Mouse (Mus musculus) common myeloid progenitor, adult 5-6 weeks (primary cell): Measurements from ENCODE around the gene Gpsm3. TPM values are rescaled to one million over a fixed set of nuclear protein-coding genes. Genes with fewer than 3 reads are reported as not detected.

Source experiments
- ATAC-seq: replicated peaks from 2 replicates; pipeline ENCODE4 v1.8.0; 2016; ENCODE audit warnings: low read depth, mild to moderate bottlenecking, moderate TSS enrichment, inconsistent platforms; ENCODE audit not compliant: poor library complexity, severe bottlenecking
- total RNA-seq: library from RNA; stranded (forward); fragments of 200-1000, 187-1606 nt; gene quantifications from 2 replicates; pipeline ENCODE4 v1.2.3, GENCODE M21; 2017

Gpsm3 gene
- total RNA-seq, 1 experiment from 2014 or later: 22.4 TPM

GRCm38 (mm10) chr17:34599891-34600290 is 10.3 kb downstream of the Gpsm3 start:
- no peak for ATAC-seq

- ATAC-seq: no peak
Measured at GRCm38 (mm10) chr17:34601796-34602195, 12.2 kb downstream of the Gpsm3 start.

GRCm38 (mm10) chr17:34603375-34604060 is 13.9 kb downstream of the Gpsm3 start, which contains the start of gene Rnf5:
Gene Rnf5 (minus strand): TSS chr17:34603690.
- ATAC-seq: peak; percentile 70

- ATAC-seq: peak; percentile 72
Measured at GRCm38 (mm10) chr17:34604061-34604508, 14.5 kb downstream of the Gpsm3 start, which contains the start of gene Agpat1. Gene Agpat1 (plus strand): TSS chr17:34604262.

GRCm38 (mm10) chr17:34604511-34605237 is 15.1 kb downstream of the Gpsm3 start:
- no peak for ATAC-seq

GRCm38 (mm10) chr17:34605609-34606008 is 16.0 kb downstream of the Gpsm3 start:
- peak; percentile 29 for ATAC-seq

GRCm38 (mm10) chr17:34606186-34607039 is 16.8 kb downstream of the Gpsm3 start:
- no peak for ATAC-seq

- no peak for ATAC-seq
Measured at GRCm38 (mm10) chr17:34607997-34608396, 18.4 kb downstream of the Gpsm3 start.

- no peak for ATAC-seq
Measured at GRCm38 (mm10) chr17:34611050-34611449, 21.4 kb downstream of the Gpsm3 start.

GRCm38 (mm10) chr17:34613054-34613645 is 23.5 kb downstream of the Gpsm3 start:
- peak; percentile 29 for ATAC-seq

GRCm38 (mm10) chr17:34613830-34614229 is 24.2 kb downstream of the Gpsm3 start:
- no peak for ATAC-seq

- no peak for ATAC-seq
Measured at GRCm38 (mm10) chr17:34615871-34616270, 26.3 kb downstream of the Gpsm3 start, which contains the start of gene Egfl8. Gene Egfl8 (minus strand): TSS chr17:34615971.

GRCm38 (mm10) chr17:34618999-34619398 is 29.4 kb downstream of the Gpsm3 start:
- ATAC-seq: peak; percentile 76

- no peak for ATAC-seq
Measured at GRCm38 (mm10) chr17:34621006-34621405, 31.4 kb downstream of the Gpsm3 start.

GRCm38 (mm10) chr17:34623161-34623560 is 33.6 kb downstream of the Gpsm3 start:
- no peak for ATAC-seq

- no peak for ATAC-seq
Measured at GRCm38 (mm10) chr17:34624981-34625380, 35.4 kb downstream of the Gpsm3 start.

GRCm38 (mm10) chr17:34626062-34626772 is 36.6 kb downstream of the Gpsm3 start:
- ATAC-seq: no peak

GRCm38 (mm10) chr17:34626773-34627092 is 37.1 kb downstream of the Gpsm3 start:
- ATAC-seq: peak; percentile 37
